Mouse (Mus musculus) adipocyte (in vitro differentiated cells): ENCODE measurements at regions not wholly inside any gene's neighbourhood (a gene's known extent, or its start where the extent isn't known, plus 50 kb on each side); places are given as distances from the start of the nearest gene placed in this dataset.

ENCODE experiments used
- DNase-seq: peaks from one replicate; pipeline ENCODE4 v3.0.0-alpha.2; 2016; ENCODE audit warnings: low spot score

DNA sequence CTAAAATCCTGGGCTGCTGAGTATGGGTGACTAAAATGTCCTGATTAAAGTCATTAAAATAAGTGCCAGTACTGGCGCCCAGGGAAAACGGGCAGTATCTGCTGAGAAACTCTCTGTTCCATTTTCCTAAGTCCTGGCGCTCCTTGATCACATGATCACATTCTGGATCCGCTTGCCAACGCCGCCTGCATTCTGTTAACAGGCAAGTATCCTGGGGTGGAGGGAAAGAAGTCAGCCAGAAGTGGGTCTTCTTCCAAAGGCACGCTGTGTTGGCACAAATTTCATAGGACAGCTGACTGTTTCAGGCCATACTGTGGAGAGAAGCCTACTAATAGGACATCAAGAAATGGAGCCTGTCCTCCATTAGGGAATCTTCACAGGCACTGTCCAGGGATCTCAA lies 52.0 kb upstream of the Akirin2 start:
- DNase-seq = no peak

- DNase-seq = no peak
Measured at GRCm38 (mm10) chr4:34499731-34500130, 51.0 kb upstream of the Akirin2 start.
